Mouse (Mus musculus): ENCODE measurements around the gene Itch.

GRCm38 (mm10) chr2:155135534-155135933, 2.2 kb downstream of the Itch start:
- TF ChIP-seq CTCF (IDR thresholded peaks at IDR 0.05; ENCODE audit: insufficient read depth, low read depth, low read length), result no peak
- TF ChIP-seq POLR2A (IDR thresholded peaks at IDR 0.05; ENCODE audit: insufficient read depth, low read depth, low read length), result no peak

All from olfactory bulb, adult 2 months (tissue).